Comparison of ENCODE assay signal across 7 mouse cellular contexts in genomic region chr8:81478674-81479073, GRCm38 (mm10).
DNase-seq lines count a peak whose midpoint lies in the region; ATAC-seq lines count a peak whose summit lies in the region.

No protein-coding gene starts in this region.

- DNase-seq in kidney, adult 9 months = peak; percentile 34
- DNase-seq in kidney, adult 8-10 months = no peak
- DNase-seq in B cell, adult 2 months = peak; percentile 9 to 22
- peak; percentile 19 for DNase-seq in Muller cell, postnatal 12 days (ENCODE audit: inconsistent ontology term)
- peak; percentile 56 for DNase-seq in lung, postnatal 36 days
- no peak for DNase-seq in adrenal gland, adult 8-10 months

- ATAC-seq in frontal cortex, adult (ENCODE audit: low TSS enrichment) = no peak

Comparison
In these comparisons a context has a peak if more than half of its experiments do, and no peak if none do; other contexts are left out.
1. DNase-seq: peak in kidney, adult 9 months (single experiment), B cell, adult 2 months (2 of 2), Muller cell, postnatal 12 days (single experiment) and lung, postnatal 36 days (single experiment); none in kidney, adult 8-10 months (0 of 2) and adrenal gland, adult 8-10 months (single experiment).